Comparison of ENCODE assay signal across 16 mouse cellular contexts in genomic region chr11:110657854-110658253, GRCm38 (mm10).
"Had no signal": no experiment of that assay in that cellular context is flagged by ENCODE, and none has a peak within 500 bp of the region (broad histone marks: within the 10 kb centered on the region; RNA-seq: fewer than 3 reads in every experiment).

No protein-coding gene starts in this region.

- H3K27ac ChIP-seq: lung, embryonic 15.5 days; macrophage; midbrain, embryonic 13.5 days; midbrain, embryonic 15.5 days; neural tube, embryonic 12.5 days; stomach, embryonic 15.5 days; stomach, postnatal 0 days had no signal

- H3K4me3 ChIP-seq: lung, embryonic 15.5 days; megakaryocyte, embryonic 14.5 days; midbrain, embryonic 13.5 days; midbrain, embryonic 15.5 days; neural tube, embryonic 12.5 days; stomach, embryonic 15.5 days had no signal

- H3K9ac ChIP-seq: lung, embryonic 15.5 days; midbrain, embryonic 13.5 days; midbrain, embryonic 15.5 days; neural tube, embryonic 12.5 days; stomach, embryonic 15.5 days had no signal

- DNase-seq: lung, postnatal 14 days; lung, postnatal 36 days; right cerebral cortex, postnatal 14 days; thymus, adult 2 months; thymus, postnatal 25 days; thymus, postnatal 4 days had no signal

- H3K9me3 ChIP-seq: lung, embryonic 15.5 days; midbrain, embryonic 13.5 days; midbrain, embryonic 15.5 days; neural tube, embryonic 12.5 days; stomach, embryonic 15.5 days had no signal

- ATAC-seq: lung, postnatal 0 days; midbrain, embryonic 13.5 days; midbrain, embryonic 15.5 days had no signal

- H3K27me3 ChIP-seq: lung, embryonic 15.5 days; megakaryocyte, embryonic 14.5 days; midbrain, embryonic 13.5 days; midbrain, embryonic 15.5 days; neural tube, embryonic 12.5 days; stomach, embryonic 15.5 days had no signal

- H3K36me3 ChIP-seq: lung, embryonic 15.5 days; midbrain, embryonic 13.5 days; midbrain, embryonic 15.5 days; neural tube, embryonic 12.5 days; stomach, embryonic 15.5 days had no signal

- H3K4me1 ChIP-seq: lung, embryonic 15.5 days; megakaryocyte, embryonic 14.5 days; neural tube, embryonic 12.5 days; stomach, embryonic 15.5 days had no signal

- H3K4me2 ChIP-seq: lung, embryonic 15.5 days; midbrain, embryonic 11.5 days; midbrain, embryonic 13.5 days; midbrain, embryonic 15.5 days; neural tube, embryonic 12.5 days; stomach, embryonic 15.5 days had no signal
